Mouse (Mus musculus) forebrain, embryonic 16.5 days (tissue): ENCODE data around the gene 4930579F01Rik. TPM values are rescaled to one million over a fixed set of nuclear protein-coding genes. Genes with fewer than 3 reads are reported as not detected.

Experiments used
- ATAC-seq: fragments of 200-750 bp; cut with Nextera tagmentation; 2 replicates; pipeline ENCODE4 v1.8.0; 2017; ENCODE audit warnings: mild to moderate bottlenecking, moderate library complexity
- H3K27ac ChIP-seq: fragments of 300-500 bp; sonication (generic); 2 replicates; pipeline ENCODE4 v1.5.1; 2014; ENCODE audit warnings: low read length, control low read depth
- H3K27me3 ChIP-seq: fragments of 300-500 bp; sonication (generic); replicated peaks from 2 replicates; pipeline ENCODE4 v1.6.1; 2014; ENCODE audit warnings: low read length; ENCODE audit not compliant: control insufficient read depth, insufficient read depth
- H3K36me3 ChIP-seq: fragments of 300-500 bp; sonication (generic); 2 replicates; pipeline ENCODE4 v1.6.1; 2014; ENCODE audit not compliant: control insufficient read depth, insufficient read depth
- H3K4me1 ChIP-seq: fragments of 300-500 bp; sonication (generic); replicated peaks from 2 replicates; pipeline ENCODE4 v1.6.1; 2014; ENCODE audit warnings: low read length; ENCODE audit not compliant: control insufficient read depth, insufficient read depth
- H3K4me2 ChIP-seq: fragments of 300-500 bp; sonication (generic); 2 replicates; pipeline ENCODE4 v1.6.1; 2014; ENCODE audit warnings: mild to moderate bottlenecking, low read length, control low read depth
- H3K4me3 ChIP-seq: fragments of 300-500 bp; sonication (generic); replicated peaks from 2 replicates; pipeline ENCODE4 v1.5.1; 2014; ENCODE audit warnings: mild to moderate bottlenecking, low read length, control low read depth
- H3K9ac ChIP-seq: fragments of 300-500 bp; sonication (generic); replicated peaks from 2 replicates; pipeline ENCODE4 v1.6.1; 2014; ENCODE audit warnings: low read depth, low read length, control low read depth
- H3K9me3 ChIP-seq: fragments of 300-500 bp; sonication (generic); 2 replicates; pipeline ENCODE4 v1.6.1; 2016; ENCODE audit warnings: low read length; ENCODE audit not compliant: control insufficient read depth
- WGBS: fragments of 180-500 bp; shearing (Covaris S2); extraction: QIAGEN DNeasy Blood & Tissue Kit; methylation state at CpG from one replicate; pipeline ENCODE4 v1.1.7; 2014; 5-methylcytosine and 5-hydroxymethylcytosine counted together
- polyA plus RNA-seq: library from polyadenylated mRNA; unstranded; fragments of >200 nt; fragmentation: Nextera tagmentation; extraction: Ambion mirVana; gene quantifications from 2 replicates; pipeline ENCODE4 v1.2.1, GENCODE M21; 2015

4930579F01Rik gene
- not detected in 2 replicates for polyA plus RNA-seq

DNA sequence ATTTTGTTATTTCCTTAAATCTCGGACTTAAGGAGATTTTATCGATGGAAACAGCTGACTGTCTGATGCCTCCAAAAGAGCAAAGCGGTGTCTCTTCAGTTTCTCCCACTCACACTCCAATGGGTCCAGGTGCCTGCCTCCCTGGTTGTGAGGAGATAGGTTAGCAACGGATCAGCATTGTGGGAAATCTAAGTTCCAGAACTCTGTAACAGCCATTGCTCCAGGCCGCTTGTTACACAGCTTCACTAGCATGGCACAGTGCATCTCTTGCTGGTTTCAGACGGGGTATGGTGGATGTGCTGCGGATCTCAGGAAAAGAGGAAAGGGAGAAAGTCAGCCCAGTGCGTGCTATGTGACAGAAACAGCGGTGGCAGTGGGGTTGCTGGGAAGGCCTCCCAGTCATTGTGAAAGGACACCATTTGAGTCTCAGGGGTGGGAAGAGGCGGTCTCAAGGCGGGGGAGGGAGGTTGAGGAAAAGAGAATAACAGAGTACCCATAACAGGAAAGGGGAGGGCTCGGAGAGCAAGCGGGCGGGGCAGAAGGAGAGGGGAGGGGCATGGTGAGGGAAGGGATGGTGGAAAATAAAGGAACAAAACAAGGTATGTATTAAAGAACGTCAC, at the start of gene 4930579F01Rik:
4930579F01Rik (minus strand) TSS at position 143 of the 620 bp plus-strand sequence.
- Histone ChIP-seq H3K27me3 (no peaks in the 10 kb centered on the region), H3K4me1 (no peaks in the 10 kb centered on the region), H3K9ac (no peak within 1 kb of the TSS), H3K4me2 (no peak within 1 kb of the TSS), H3K9me3 (no peaks in the 10 kb centered on the region), H3K27ac (no peak within 1 kb of the TSS), H3K36me3 (no peaks in the 10 kb centered on the region), H3K4me3 (no peak within 1 kb of the TSS)
- no peak for ATAC-seq
- 84% methylated on average over 15 of the region's 15 CpGs for WGBS

DNA sequence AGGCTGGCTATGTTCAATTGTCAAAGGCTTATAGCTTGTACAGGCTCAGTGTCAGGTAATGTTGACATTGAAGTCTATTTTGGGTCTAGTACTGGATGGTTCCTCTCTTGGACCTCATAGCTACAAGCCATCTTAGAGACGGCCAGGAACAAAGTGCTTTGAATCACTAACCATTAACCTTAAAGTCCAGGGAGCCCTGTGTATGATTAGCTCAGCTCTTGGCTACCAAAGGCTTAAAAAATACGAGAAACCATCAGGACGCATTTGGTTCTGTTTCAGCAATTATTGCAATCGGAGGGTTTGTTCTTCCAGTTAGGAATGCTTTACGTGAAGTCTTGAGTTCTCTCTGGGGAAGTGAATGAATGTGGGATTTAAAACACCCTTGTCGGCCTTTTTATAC, 49.3 kb upstream of the 4930579F01Rik start:
- Histone ChIP-seq H3K4me3 (no peak overlapping the region), H3K36me3 (no peaks in the 10 kb centered on the region), H3K4me1 (peaks cover 6% of the 10 kb centered on the region), H3K27me3 (no peaks in the 10 kb centered on the region), H3K9ac (no peak overlapping the region), H3K9me3 (no peaks in the 10 kb centered on the region), H3K4me2 (no peak overlapping the region), H3K27ac (no peak overlapping the region)
- no peak for ATAC-seq
- WGBS = 90% methylated on average over 6 of the region's 6 CpGs

DNA sequence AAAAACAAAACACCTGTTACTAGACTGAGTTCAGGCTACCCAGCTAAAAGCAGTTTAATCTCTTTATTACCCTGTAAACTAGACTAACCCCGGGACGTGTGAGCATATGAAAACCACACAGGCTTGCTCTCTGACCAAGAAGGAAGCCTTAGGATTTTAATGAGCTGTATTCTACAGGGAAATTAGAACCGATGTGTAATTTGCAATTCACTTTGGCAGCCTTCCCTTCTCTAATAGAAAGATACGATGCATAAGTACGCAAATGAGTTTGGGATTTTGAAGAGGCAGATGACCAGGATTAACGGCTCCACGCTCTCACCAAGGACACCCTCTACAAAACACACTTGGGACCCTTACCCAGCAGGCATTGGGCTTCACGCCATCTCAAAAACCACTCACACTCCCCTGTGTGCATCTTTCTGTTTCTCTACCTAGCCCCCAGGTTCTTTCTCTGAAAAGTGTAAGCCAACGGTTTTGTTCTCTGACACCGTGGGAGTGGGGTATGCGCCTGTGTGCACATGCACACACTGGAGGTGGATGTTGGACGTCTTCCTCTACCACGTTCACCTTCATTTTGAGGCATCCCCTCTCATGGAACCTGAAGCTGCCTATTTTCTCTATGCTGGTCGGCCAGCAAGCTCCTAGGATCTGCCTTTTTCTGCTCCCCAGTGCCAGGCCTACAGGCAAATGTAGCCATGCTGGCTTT, 48.5 kb upstream of the 4930579F01Rik start:
- H3K9ac ChIP-seq = no peak overlapping the region
- WGBS = 43% methylated on average over 14 of the region's 14 CpGs

DNA sequence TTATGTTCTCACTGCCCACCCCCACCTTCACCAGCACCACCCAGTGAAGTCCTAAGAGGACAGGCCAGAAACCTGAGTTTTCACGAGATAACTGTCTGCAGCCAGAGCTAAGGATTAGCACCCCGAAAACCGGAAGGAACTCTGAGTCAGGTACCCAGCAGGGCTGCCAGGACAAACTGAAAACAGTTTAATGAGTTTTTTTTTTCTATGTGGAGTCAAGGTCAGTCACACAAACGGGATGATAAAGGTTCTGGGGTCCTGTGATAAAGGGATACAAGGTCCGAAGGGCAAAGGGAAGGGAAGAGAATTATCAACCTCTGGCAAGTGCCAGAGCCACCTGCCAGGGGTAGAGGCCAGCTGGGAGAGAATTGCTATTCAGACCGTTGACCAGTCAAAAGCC, 47.7 kb upstream of the 4930579F01Rik start:
- ATAC-seq = no peak
- Histone ChIP-seq H3K9ac (no peak overlapping the region), H3K27me3 (no peaks in the 10 kb centered on the region), H3K27ac (no peak overlapping the region), H3K36me3 (no peaks in the 10 kb centered on the region), H3K9me3 (no peaks in the 10 kb centered on the region), H3K4me1 (peaks cover 6% of the 10 kb centered on the region), H3K4me2 (no peak overlapping the region), H3K4me3 (no peak overlapping the region)
- WGBS = 61% methylated on average over 6 of the region's 6 CpGs

More for the DNA sequence above, 48.5 kb upstream of the 4930579F01Rik start:
- Histone ChIP-seq H3K4me2 (no peak overlapping the region), H3K27me3 (no peaks in the 10 kb centered on the region), H3K4me3 (no peak overlapping the region), H3K36me3 (no peaks in the 10 kb centered on the region), H3K27ac (no peak overlapping the region), H3K9me3 (no peaks in the 10 kb centered on the region), H3K4me1 (peaks cover 6% of the 10 kb centered on the region)
- ATAC-seq = peak; percentile 67; the same call in 1 of the 2 replicates

- no peak for ATAC-seq
- H3K9me3 ChIP-seq = no peaks in the 10 kb centered on the region
- H3K4me2 ChIP-seq = no peak overlapping the region
- no peak overlapping the region for H3K9ac ChIP-seq
- 71% methylated on average over 5 of the region's 5 CpGs for WGBS
- H3K27me3 ChIP-seq = no peaks in the 10 kb centered on the region
- no peak overlapping the region for H3K27ac ChIP-seq
- H3K4me3 ChIP-seq = no peak overlapping the region
- H3K4me1 ChIP-seq = peaks cover 6% of the 10 kb centered on the region
- H3K36me3 ChIP-seq = no peaks in the 10 kb centered on the region
These were observed 47.3 kb upstream of the 4930579F01Rik start for GRCm38 (mm10) chr3:138240942-138241341.

GRCm38 (mm10) chr3:138240411-138240810, 46.8 kb upstream of the 4930579F01Rik start:
- 95% methylated on average over 3 of the region's 3 CpGs for WGBS

GRCm38 (mm10) chr3:138239461-138239860, 45.8 kb upstream of the 4930579F01Rik start:
- H3K4me3 ChIP-seq = no peak overlapping the region
- H3K27ac ChIP-seq = no peak overlapping the region
- H3K9me3 ChIP-seq = peaks cover 2% of the 10 kb centered on the region; the same call in 1 of the 2 replicates
- no peaks in the 10 kb centered on the region for H3K36me3 ChIP-seq
- 84% methylated on average over 6 of the region's 6 CpGs for WGBS
- H3K4me2 ChIP-seq = no peak overlapping the region
- no peaks in the 10 kb centered on the region for H3K27me3 ChIP-seq
- peaks cover 6% of the 10 kb centered on the region for H3K4me1 ChIP-seq
- ATAC-seq = no peak
- H3K9ac ChIP-seq = no peak overlapping the region

More at GRCm38 (mm10) chr3:138240411-138240810, 46.8 kb upstream of the 4930579F01Rik start:
- Histone ChIP-seq H3K36me3 (no peaks in the 10 kb centered on the region), H3K27me3 (no peaks in the 10 kb centered on the region), H3K4me3 (no peak overlapping the region), H3K4me1 (peaks cover 6% of the 10 kb centered on the region), H3K4me2 (no peak overlapping the region), H3K9ac (no peak overlapping the region), H3K27ac (no peak overlapping the region), H3K9me3 (no peaks in the 10 kb centered on the region)
- ATAC-seq = no peak

GRCm38 (mm10) chr3:138238046-138238445, 44.4 kb upstream of the 4930579F01Rik start:
- H3K4me3 ChIP-seq = no peak overlapping the region
- H3K4me1 ChIP-seq = peaks cover 6% of the 10 kb centered on the region
- H3K9me3 ChIP-seq = peaks cover 2% of the 10 kb centered on the region; the same call in 1 of the 2 replicates
- no peaks in the 10 kb centered on the region for H3K36me3 ChIP-seq
- H3K9ac ChIP-seq = no peak overlapping the region
- H3K27me3 ChIP-seq = no peaks in the 10 kb centered on the region
- 84% methylated on average over 10 of the region's 10 CpGs for WGBS
- no peak for ATAC-seq
- H3K27ac ChIP-seq = no peak overlapping the region
- no peak overlapping the region for H3K4me2 ChIP-seq

DNA sequence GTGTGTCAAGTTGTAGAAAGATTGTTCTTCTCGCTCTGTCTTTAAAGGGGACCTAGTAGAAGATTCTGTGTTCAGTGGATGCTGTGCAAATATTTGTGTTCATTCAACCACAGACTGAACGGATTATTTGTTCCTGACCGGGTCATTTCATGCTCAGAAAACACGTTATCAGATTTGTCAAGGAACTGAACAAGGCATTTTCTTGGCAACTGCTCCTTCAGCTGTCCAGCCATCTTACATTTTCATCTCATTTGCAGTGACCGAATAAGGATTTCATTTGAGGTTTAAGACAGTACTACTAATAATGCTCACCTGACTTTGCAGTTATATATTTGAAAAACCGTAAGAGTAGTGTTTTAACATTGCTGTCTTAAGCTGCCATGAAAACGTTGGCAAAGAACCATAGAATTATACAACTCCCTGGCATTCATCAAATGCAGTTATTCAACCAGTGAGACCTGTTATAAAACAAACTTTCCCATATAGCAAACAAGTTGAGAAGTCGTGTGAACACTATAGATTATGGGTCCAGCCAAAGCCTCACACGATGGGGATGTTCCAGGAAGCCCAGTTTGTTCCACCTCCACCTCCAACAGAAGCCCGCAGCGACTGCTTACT, 43.0 kb upstream of the 4930579F01Rik start:
- ATAC-seq = no peak
- Histone ChIP-seq H3K27me3 (no peaks in the 10 kb centered on the region), H3K9ac (no peak overlapping the region), H3K9me3 (peaks cover 2% of the 10 kb centered on the region; the same call in 1 of the 2 replicates), H3K36me3 (no peaks in the 10 kb centered on the region), H3K27ac (no peak overlapping the region), H3K4me3 (no peak overlapping the region), H3K4me2 (no peak overlapping the region), H3K4me1 (no peaks in the 10 kb centered on the region)
- WGBS = 71% methylated on average over 11 of the region's 11 CpGs
